In the genomic region with DNA sequence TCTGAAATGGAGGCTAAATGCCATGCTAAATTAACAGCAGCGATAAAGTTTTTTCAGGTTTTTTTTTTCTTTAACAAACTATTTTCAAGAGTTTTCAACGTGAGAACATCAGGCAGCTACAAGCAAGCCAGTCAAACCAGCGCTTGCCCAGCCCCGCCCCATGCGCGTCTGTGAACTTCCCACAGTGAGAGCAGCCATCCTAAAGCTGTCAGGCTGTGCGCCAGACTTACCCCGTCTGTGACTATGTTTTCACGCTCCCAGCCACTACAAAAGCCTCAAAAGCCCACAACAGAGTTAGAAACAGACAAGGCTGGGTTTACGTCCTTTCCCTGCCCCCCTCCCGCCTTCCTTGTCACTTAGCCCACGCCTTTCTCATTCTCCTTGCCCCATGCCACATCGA, we compare ENCODE assay signal across 9 mouse cellular contexts.
DNase-seq lines count a peak whose midpoint lies in the region; ATAC-seq lines count a peak whose summit lies in the region.
"Had no signal": no experiment of that assay in that cellular context is flagged by ENCODE, and none has a peak within 500 bp of the region (broad histone marks: within the 10 kb centered on the region; RNA-seq: fewer than 3 reads in every experiment).

No protein-coding gene starts in this region.

- H3K9me3 ChIP-seq in neural tube, embryonic 11.5 days (ENCODE audit: control insufficient read depth, low read length), result no peaks in the 10 kb centered on the region
- H3K9me3 ChIP-seq in hindbrain, embryonic 13.5 days, result no peaks in the 10 kb centered on the region

- WGBS in neural tube, embryonic 11.5 days, result 66% methylated on average over 13 of the region's 13 CpGs
- WGBS in hindbrain, embryonic 13.5 days, result 42% methylated on average over 13 of the region's 13 CpGs

- H3K4me3 ChIP-seq in neural tube, embryonic 11.5 days (ENCODE audit: low read depth, low read length), result no peak overlapping the region
- no peak overlapping the region for H3K4me3 ChIP-seq in hindbrain, embryonic 13.5 days
- H3K4me3 ChIP-seq: myocyte had no signal

- H3K9ac ChIP-seq in neural tube, embryonic 11.5 days (ENCODE audit: low read length), result peak overlapping the region; percentile 35; the same call in 1 of the 2 replicates
- no peak overlapping the region for H3K9ac ChIP-seq in hindbrain, embryonic 13.5 days

- no peak for DNase-seq in frontal cortex, postnatal 14 days (ENCODE audit: low spot score in 2 of 2)
- no peak for DNase-seq in neural tube, embryonic 11.5 days (ENCODE audit: low spot score)
- DNase-seq in neural tube, embryonic 10.5 days (ENCODE audit: extremely low spot score, low spot score), result no peak
- peak; percentile 37 for DNase-seq in right cerebral cortex, postnatal 14 days
- DNase-seq in yolk sac, embryonic 10.5 days (ENCODE audit: low spot score), result no peak
- DNase-seq in retina, postnatal 1 day, result no peak

- no peak overlapping the region for H3K4me2 ChIP-seq in neural tube, embryonic 11.5 days (ENCODE audit: low read depth)
- no peak overlapping the region for H3K4me2 ChIP-seq in hindbrain, embryonic 13.5 days

- no peaks in the 10 kb centered on the region for H3K27me3 ChIP-seq in neural tube, embryonic 11.5 days (ENCODE audit: control insufficient read depth, insufficient read depth, low read length)
- H3K27me3 ChIP-seq in hindbrain, embryonic 13.5 days, result no peaks in the 10 kb centered on the region

- no peaks in the 10 kb centered on the region for H3K4me1 ChIP-seq in neural tube, embryonic 11.5 days (ENCODE audit: control insufficient read depth, insufficient read depth, low read length)
- peaks cover 42% of the 10 kb centered on the region for H3K4me1 ChIP-seq in hindbrain, embryonic 13.5 days (replicated peaks)

- H3K36me3 ChIP-seq in neural tube, embryonic 11.5 days (ENCODE audit: control insufficient read depth, insufficient read depth, low read length), result peaks cover 6% of the 10 kb centered on the region; the same call in 1 of the 2 replicates
- H3K36me3 ChIP-seq in hindbrain, embryonic 13.5 days, result peaks cover 22% of the 10 kb centered on the region

- peak; percentile 55; the same call in 1 of the 2 replicates for ATAC-seq in frontal cortex, adult (ENCODE audit: low TSS enrichment)
- no peak for ATAC-seq in neural tube, embryonic 11.5 days (ENCODE audit: insufficient read depth, low FRiP score, low TSS enrichment)
- no peak for ATAC-seq in hindbrain, embryonic 13.5 days (ENCODE audit: low FRiP score)

- H3K27ac ChIP-seq in neural tube, embryonic 11.5 days (ENCODE audit: low read depth, low read length), result no peak overlapping the region
- H3K27ac ChIP-seq in hindbrain, embryonic 13.5 days, result peak overlapping the region; percentile 58; the same call in 1 of the 2 replicates
